9 mouse cellular contexts compared by ENCODE assay signal in genomic region chr3:51226601-51227000, GRCm38 (mm10). TPM values are rescaled to one million over a fixed set of nuclear protein-coding genes. Genes with fewer than 3 reads are reported as not detected.
DNase-seq lines count a peak whose midpoint lies in the region; ATAC-seq and TF ChIP-seq lines count a peak whose summit lies in the region.
"Had no signal": no experiment of that assay in that cellular context is flagged by ENCODE, and none has a peak within 500 bp of the region (broad histone marks: within the 10 kb centered on the region; RNA-seq: fewer than 3 reads in every experiment).

No protein-coding gene starts in this region.

- ATAC-seq in heart, embryonic 13.5 days (ENCODE audit: extremely low read depth, insufficient number of reproducible peaks, low FRiP score, low TSS enrichment): no peak
- ATAC-seq in liver, embryonic 16.5 days (ENCODE audit: low read depth): no peak

- peak overlapping the region; percentile 95 for H3K4me3 ChIP-seq in heart, embryonic 13.5 days
- peak overlapping the region; percentile 69 for H3K4me3 ChIP-seq in embryonic fibroblast, embryonic 13.5 days (ENCODE audit: insufficient read depth, low read length)
- peak overlapping the region; percentile 98 for H3K4me3 ChIP-seq in liver, embryonic 16.5 days (ENCODE audit: low read depth, low read length)

- no peak overlapping the region for H3K9ac ChIP-seq in heart, embryonic 13.5 days
- H3K9ac ChIP-seq in liver, embryonic 16.5 days (ENCODE audit: low read depth, low read length): peak overlapping the region; percentile 98

- no peak for TF ChIP-seq POLR2A in embryonic fibroblast, embryonic 13.5 days (IDR thresholded peaks at IDR 0.05; ENCODE audit: low read depth, low read length)

- H3K9me3 ChIP-seq in heart, embryonic 13.5 days: no peaks in the 10 kb centered on the region
- H3K9me3 ChIP-seq in liver, embryonic 16.5 days (replicated peaks; ENCODE audit: control insufficient read depth, low read length): no peaks in the 10 kb centered on the region

- no peaks in the 10 kb centered on the region for H3K36me3 ChIP-seq in heart, embryonic 13.5 days
- H3K36me3 ChIP-seq in liver, embryonic 16.5 days (ENCODE audit: control insufficient read depth, insufficient read depth): no peaks in the 10 kb centered on the region; the same call in 1 of the 2 replicates

- H3K27me3 ChIP-seq in heart, embryonic 13.5 days (replicated peaks): no peaks in the 10 kb centered on the region
- H3K27me3 ChIP-seq in liver, embryonic 16.5 days (ENCODE audit: control insufficient read depth, insufficient read depth, low read depth, low read length): no peaks in the 10 kb centered on the region

- no peak for TF ChIP-seq CTCF in embryonic fibroblast, embryonic 13.5 days (IDR thresholded peaks at IDR 0.05; ENCODE audit: borderline replicate concordance, insufficient read depth, low read length)

- no peak for DNase-seq in heart, adult 11 months
- DNase-seq in CD4-positive, CD25-positive, alpha-beta regulatory T cell, adult 2 months (ENCODE audit: low read depth, low spot score): peak; percentile 55
- no peak for DNase-seq in urinary bladder, postnatal 25 days (ENCODE audit: low spot score)
- DNase-seq in kidney, adult 8-10 months: no peak
- DNase-seq in gastrocnemius, postnatal 4 days (ENCODE audit: low spot score in 2 of 2): no peak
- DNase-seq: left cerebral cortex, postnatal 4 days had no signal

- WGBS in heart, embryonic 13.5 days: 74% methylated on average over 3 of the region's 3 CpGs
- 21% methylated on average over 3 of the region's 3 CpGs for WGBS in liver, embryonic 16.5 days (ENCODE audit: insufficient replicate concordance)

- no peak overlapping the region for H3K27ac ChIP-seq in heart, embryonic 13.5 days (replicated peaks)
- H3K27ac ChIP-seq in embryonic fibroblast, embryonic 13.5 days (ENCODE audit: insufficient read depth, low read length): no peak overlapping the region
- peak overlapping the region; percentile 99 for H3K27ac ChIP-seq in liver, embryonic 16.5 days (ENCODE audit: low read length)

- peak overlapping the region; percentile 91 for H3K4me2 ChIP-seq in heart, embryonic 13.5 days
- H3K4me2 ChIP-seq in liver, embryonic 16.5 days (ENCODE audit: low read depth, low read length): peak overlapping the region; percentile 99

- peaks cover 72% of the 10 kb centered on the region for H3K4me1 ChIP-seq in heart, embryonic 13.5 days
- peaks cover 11% of the 10 kb centered on the region for H3K4me1 ChIP-seq in embryonic fibroblast, embryonic 13.5 days (ENCODE audit: control insufficient read depth, insufficient read depth, low read length)
- H3K4me1 ChIP-seq in liver, embryonic 16.5 days (ENCODE audit: control insufficient read depth, low read depth, low read length): peaks cover 60% of the 10 kb centered on the region

RNA-seq across cellular contexts. Expression of gene Noct, which starts 2.4 kb away (rescaled TPM):
- polyA plus RNA-seq in heart, embryonic 13.5 days (2015; fragmentation: Nextera tagmentation; extraction: Ambion mirVana): 8.5 and 8.6 TPM in 2 replicates
- 17.3 and 25.5 TPM in 2 replicates for polyA plus RNA-seq in embryonic fibroblast, embryonic 13.5 days (2011; ENCODE audit: insufficient read length, low read depth, missing spikeins)
- polyA plus RNA-seq in liver, embryonic 16.5 days (2015; fragmentation: Nextera tagmentation; extraction: Ambion mirVana): 13.7 and 13.8 TPM in 2 replicates
- 10 to 100 TPM; 11.0 to 12.3 TPM for total RNA-seq in gastrocnemius, postnatal 4 days (2021)
